Mouse (Mus musculus): ENCODE results near the gene Zfp651. TPM values are rescaled to one million over a fixed set of nuclear protein-coding genes. Genes with fewer than 3 reads are reported as not detected.
A peak's percentile ranks its signal among the peaks of the same experiment; 100 is the strongest.

Zfp651 gene
- under 1 TPM; 0.22 to 0.30 TPM for polyA plus RNA-seq (2017; shearing (Covaris generic))

- peak; percentile 23 for ATAC-seq
Measured at GRCm38 (mm10) chr9:121759091-121760081, at the start of gene Zfp651. Zfp651 (plus strand) TSS chr9:121759330.

GRCm38 (mm10) chr9:121709898-121710583, 49.1 kb upstream of the Zfp651 start, which contains the start of gene Ss18l2:
Ss18l2 (plus strand) TSS chr9:121710329.
- ATAC-seq: peak; percentile 93

GRCm38 (mm10) chr9:121710584-121710975, 48.5 kb upstream of the Zfp651 start:
- ATAC-seq: peak; percentile 33

- no peak for ATAC-seq
Measured at GRCm38 (mm10) chr9:121717048-121717447, 42.1 kb upstream of the Zfp651 start.

- ATAC-seq: peak; percentile 34
Measured at GRCm38 (mm10) chr9:121718070-121718705, 40.9 kb upstream of the Zfp651 start.

- ATAC-seq: peak; percentile 89
Measured at GRCm38 (mm10) chr9:121718792-121719318, 40.3 kb upstream of the Zfp651 start, which contains the start of gene Nktr. Nktr (plus strand) TSS chr9:121719169.

- ATAC-seq: peak; percentile 38
Measured at GRCm38 (mm10) chr9:121719347-121720331, 39.5 kb upstream of the Zfp651 start.

- no peak for ATAC-seq
Measured at GRCm38 (mm10) chr9:121740490-121740889, 18.6 kb upstream of the Zfp651 start.

GRCm38 (mm10) chr9:121741168-121741567, 18.0 kb upstream of the Zfp651 start:
- peak; percentile 75 for ATAC-seq

GRCm38 (mm10) chr9:121744051-121744450, 15.1 kb upstream of the Zfp651 start:
- ATAC-seq: no peak

- no peak for ATAC-seq
Measured at GRCm38 (mm10) chr9:121752774-121753173, 6.4 kb upstream of the Zfp651 start.

- ATAC-seq: no peak
Measured at GRCm38 (mm10) chr9:121754624-121755023, 4.5 kb upstream of the Zfp651 start.

GRCm38 (mm10) chr9:121756785-121757184, 2.3 kb upstream of the Zfp651 start:
- ATAC-seq: no peak

GRCm38 (mm10) chr9:121757432-121757831, 1.7 kb upstream of the Zfp651 start:
- ATAC-seq: peak; percentile 58

GRCm38 (mm10) chr9:121757835-121758814, 1.0 kb upstream of the Zfp651 start:
- no peak for ATAC-seq

GRCm38 (mm10) chr9:121760271-121761090, 1.4 kb downstream of the Zfp651 start:
- ATAC-seq: no peak

GRCm38 (mm10) chr9:121761091-121761665, 2.0 kb downstream of the Zfp651 start:
- ATAC-seq: no peak

GRCm38 (mm10) chr9:121761787-121762186, 2.7 kb downstream of the Zfp651 start:
- ATAC-seq: no peak

- no peak for ATAC-seq
Measured at GRCm38 (mm10) chr9:121762248-121762647, 3.1 kb downstream of the Zfp651 start.

Measured in CD4-positive, CD25-positive, alpha-beta regulatory T cell, adult 4 months (primary cell).